Mouse (Mus musculus) hindbrain, embryonic 15.5 days (tissue): ENCODE results near the gene Pitpnm3. TPM values are rescaled to one million over a fixed set of nuclear protein-coding genes. Genes with fewer than 3 reads are reported as not detected.

Experiments
- ATAC-seq: fragments of 200-750 bp; cut with Nextera tagmentation; 2 replicates; pipeline ENCODE4 v1.8.0; 2017; ENCODE audit warnings: low read depth, moderate number of reproducible peaks, moderate TSS enrichment; ENCODE audit not compliant: low FRiP score
- H3K27ac ChIP-seq: fragments of 300-500 bp; sonication (generic); replicated peaks from 2 replicates; pipeline ENCODE4 v1.5.1; 2015; ENCODE audit warnings: mild to moderate bottlenecking, inconsistent platforms
- H3K27me3 ChIP-seq: fragments of 300-500 bp; sonication (generic); 2 replicates; pipeline ENCODE4 v1.6.1; 2015; ENCODE audit warnings: control low read depth, inconsistent platforms
- H3K36me3 ChIP-seq: fragments of 300-500 bp; sonication (generic); 2 replicates; pipeline ENCODE4 v1.6.1; 2015; ENCODE audit warnings: control low read depth, inconsistent platforms
- H3K4me1 ChIP-seq: fragments of 300-500 bp; sonication (generic); replicated peaks from 2 replicates; pipeline ENCODE4 v1.6.1; 2015; ENCODE audit warnings: control low read depth, inconsistent platforms
- H3K4me2 ChIP-seq: fragments of 300-500 bp; sonication (generic); 2 replicates; pipeline ENCODE4 v1.6.1; 2015; ENCODE audit warnings: moderate library complexity, mild to moderate bottlenecking, inconsistent platforms
- H3K4me3 ChIP-seq: fragments of 300-500 bp; sonication (generic); 2 replicates; pipeline ENCODE4 v1.5.1; 2015; ENCODE audit warnings: mild to moderate bottlenecking, inconsistent platforms
- H3K9ac ChIP-seq: fragments of 300-500 bp; sonication (generic); 2 replicates; pipeline ENCODE4 v1.6.1; 2015; ENCODE audit warnings: inconsistent platforms
- H3K9me3 ChIP-seq: fragments of 300-500 bp; sonication (generic); 2 replicates; pipeline ENCODE4 v1.6.1; 2016; ENCODE audit warnings: control low read depth, inconsistent platforms
- WGBS: fragments of 180-500 bp; shearing (Covaris S2); methylation state at CpG from one replicate; pipeline ENCODE4 v1.1.7; 2015; 5-methylcytosine and 5-hydroxymethylcytosine counted together
- polyA plus RNA-seq: library from polyadenylated mRNA; unstranded; fragments of >200 nt; fragmentation: Nextera tagmentation; extraction: Ambion mirVana; gene quantifications from 2 replicates; pipeline ENCODE4 v1.2.1, GENCODE M21; 2015

Pitpnm3 gene
- polyA plus RNA-seq, 1 experiment from 2014 or later: 5.4 TPM

DNA sequence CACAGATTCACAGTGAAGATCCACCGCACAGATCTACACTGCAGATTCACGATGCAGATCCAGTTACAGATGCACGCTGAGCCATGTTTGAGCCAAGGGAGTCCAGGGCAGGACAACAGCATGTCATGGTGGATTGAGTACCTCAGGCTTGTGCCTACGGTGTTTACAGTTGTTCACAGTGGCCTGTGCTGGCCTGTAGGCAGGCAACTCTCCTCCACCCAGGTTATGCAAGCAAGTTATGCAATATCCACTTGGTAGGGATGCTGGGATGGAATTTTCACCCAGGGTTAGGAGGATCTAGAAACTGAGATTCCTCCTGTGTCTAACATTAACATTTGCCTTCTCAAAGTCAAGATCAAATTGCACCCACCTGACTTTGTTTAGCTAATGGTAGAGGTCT lies 53.0 kb downstream of the Pitpnm3 start:
- no peak overlapping the region for H3K27ac ChIP-seq
- no peak for ATAC-seq
- no peak overlapping the region for H3K9ac ChIP-seq
- H3K4me2 ChIP-seq: no peak overlapping the region
- no peak overlapping the region for H3K4me3 ChIP-seq
- 92% methylated on average over 4 of the region's 4 CpGs for WGBS
- H3K9me3 ChIP-seq: no peaks in the 10 kb centered on the region
- H3K36me3 ChIP-seq: no peaks in the 10 kb centered on the region
- H3K4me1 ChIP-seq: peaks cover 22% of the 10 kb centered on the region
- no peaks in the 10 kb centered on the region for H3K27me3 ChIP-seq

GRCm38 (mm10) chr11:72080461-72080860 lies 55.1 kb downstream of the Pitpnm3 start:
- Histone ChIP-seq H3K4me1 (peaks cover 3% of the 10 kb centered on the region; the same call in 1 of the 2 replicates), H3K27me3 (no peaks in the 10 kb centered on the region), H3K4me3 (no peak overlapping the region), H3K9me3 (no peaks in the 10 kb centered on the region), H3K4me2 (no peak overlapping the region), H3K36me3 (no peaks in the 10 kb centered on the region), H3K9ac (no peak overlapping the region), H3K27ac (no peak overlapping the region)
- ATAC-seq: no peak; the same call in 1 of the 2 replicates
- 61% methylated on average over 6 of the region's 6 CpGs for WGBS

GRCm38 (mm10) chr11:72078647-72079046 lies 56.9 kb downstream of the Pitpnm3 start:
- H3K9ac ChIP-seq: no peak overlapping the region
- H3K4me2 ChIP-seq: no peak overlapping the region
- peaks cover 3% of the 10 kb centered on the region; the same call in 1 of the 2 replicates for H3K4me1 ChIP-seq
- no peak overlapping the region for H3K4me3 ChIP-seq
- H3K27ac ChIP-seq: no peak overlapping the region
- no peak for ATAC-seq
- WGBS: 36% methylated on average over 4 of the region's 4 CpGs
- H3K9me3 ChIP-seq: no peaks in the 10 kb centered on the region
- H3K36me3 ChIP-seq: no peaks in the 10 kb centered on the region
- H3K27me3 ChIP-seq: no peaks in the 10 kb centered on the region

- peaks cover 3% of the 10 kb centered on the region; the same call in 1 of the 2 replicates for H3K4me1 ChIP-seq
- 38% methylated on average over 3 of the region's 3 CpGs for WGBS
- no peak overlapping the region for H3K4me3 ChIP-seq
- H3K27me3 ChIP-seq: no peaks in the 10 kb centered on the region
- no peak for ATAC-seq
- H3K36me3 ChIP-seq: no peaks in the 10 kb centered on the region
- H3K4me2 ChIP-seq: no peak overlapping the region
- H3K9me3 ChIP-seq: no peaks in the 10 kb centered on the region
- no peak overlapping the region for H3K9ac ChIP-seq
- no peak overlapping the region for H3K27ac ChIP-seq
Observed at GRCm38 (mm10) chr11:72078056-72078455, 57.5 kb downstream of the Pitpnm3 start.

DNA sequence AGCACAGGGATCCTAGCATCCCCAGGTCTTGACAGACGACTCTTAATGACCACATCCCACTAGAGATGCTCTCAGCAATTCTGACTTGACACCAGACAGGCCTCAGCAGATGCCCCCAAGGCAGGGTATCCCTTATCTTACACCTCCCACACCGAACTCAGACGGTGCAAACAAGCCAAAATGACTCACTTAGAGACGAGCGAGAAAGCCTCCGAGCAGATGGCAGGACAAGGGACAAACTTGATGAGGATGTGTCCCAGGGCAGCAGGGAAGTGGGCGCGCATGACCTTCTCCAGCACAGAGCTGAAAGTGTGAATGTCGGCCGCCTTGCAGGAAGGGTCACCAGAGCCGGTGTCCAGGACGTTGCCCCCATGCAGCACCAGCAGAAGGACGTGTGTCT lies 61.3 kb downstream of the Pitpnm3 start:
- H3K4me1 ChIP-seq: peaks cover 11% of the 10 kb centered on the region
- H3K27me3 ChIP-seq: no peaks in the 10 kb centered on the region
- no peak for ATAC-seq
- H3K9ac ChIP-seq: no peak overlapping the region
- H3K4me3 ChIP-seq: no peak overlapping the region
- H3K4me2 ChIP-seq: no peak overlapping the region
- H3K36me3 ChIP-seq: no peaks in the 10 kb centered on the region
- no peak overlapping the region for H3K27ac ChIP-seq
- H3K9me3 ChIP-seq: no peaks in the 10 kb centered on the region
- 82% methylated on average over 13 of the region's 13 CpGs for WGBS

GRCm38 (mm10) chr11:72072331-72072905 lies 63.2 kb downstream of the Pitpnm3 start:
- ATAC-seq: peak; percentile 23; the same call in 1 of the 2 replicates
- no peak overlapping the region for H3K4me3 ChIP-seq
- H3K9ac ChIP-seq: no peak overlapping the region
- no peaks in the 10 kb centered on the region for H3K9me3 ChIP-seq
- H3K4me1 ChIP-seq: peaks cover 18% of the 10 kb centered on the region
- H3K27me3 ChIP-seq: no peaks in the 10 kb centered on the region
- H3K36me3 ChIP-seq: no peaks in the 10 kb centered on the region
- 45% methylated on average over 6 of the region's 6 CpGs for WGBS
- H3K27ac ChIP-seq: 0 out of 2 replicates have a peak overlapping the region, but pooled peaks have one; percentile 30
- H3K4me2 ChIP-seq: no peak overlapping the region

- 81% methylated on average over 9 of the region's 9 CpGs for WGBS
Observed at GRCm38 (mm10) chr11:72070733-72071132, 64.8 kb downstream of the Pitpnm3 start.

DNA sequence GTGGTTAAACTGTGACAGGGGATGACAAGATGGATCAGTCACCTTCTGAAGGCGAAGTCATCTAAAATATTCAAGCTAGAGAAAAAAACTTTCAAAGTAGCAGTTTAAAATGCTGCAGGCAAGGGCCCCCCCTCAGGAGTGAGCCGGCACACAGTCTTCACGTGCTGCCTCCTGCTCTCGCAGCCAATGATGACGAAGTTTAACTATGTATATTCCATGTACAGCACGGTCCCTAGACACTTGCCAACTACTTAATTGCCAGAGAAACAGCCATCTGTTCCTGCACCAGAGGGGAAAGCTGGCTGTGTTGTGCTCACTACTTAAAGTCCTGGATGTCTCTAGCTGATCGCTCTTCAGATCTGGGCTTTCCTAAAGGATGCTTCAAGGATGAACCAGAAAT lies 67.6 kb downstream of the Pitpnm3 start:
- 37% methylated on average over 7 of the region's 7 CpGs for WGBS
- no peak overlapping the region for H3K4me2 ChIP-seq
- H3K27me3 ChIP-seq: no peaks in the 10 kb centered on the region
- peaks cover 24% of the 10 kb centered on the region for H3K4me1 ChIP-seq
- peaks cover 14% of the 10 kb centered on the region for H3K9me3 ChIP-seq
- 0 out of 2 replicates have a peak, but pooled peaks cover 6% of the 10 kb centered on the region for H3K36me3 ChIP-seq
- H3K27ac ChIP-seq: 0 out of 2 replicates have a peak overlapping the region, but pooled peaks have one; percentile 23
- no peak overlapping the region for H3K9ac ChIP-seq
- no peak overlapping the region for H3K4me3 ChIP-seq
- ATAC-seq: peak; percentile 75; the same call in 1 of the 2 replicates

More at GRCm38 (mm10) chr11:72070733-72071132, 64.8 kb downstream of the Pitpnm3 start:
- H3K9ac ChIP-seq: no peak overlapping the region
- H3K27ac ChIP-seq: no peak overlapping the region
- H3K4me2 ChIP-seq: no peak overlapping the region
- no peaks in the 10 kb centered on the region for H3K9me3 ChIP-seq
- no peaks in the 10 kb centered on the region for H3K36me3 ChIP-seq
- H3K4me3 ChIP-seq: no peak overlapping the region
- H3K27me3 ChIP-seq: no peaks in the 10 kb centered on the region
- H3K4me1 ChIP-seq: peaks cover 24% of the 10 kb centered on the region
- no peak for ATAC-seq

GRCm38 (mm10) chr11:72067326-72067725 lies 68.3 kb downstream of the Pitpnm3 start:
- Histone ChIP-seq H3K9ac (no peak overlapping the region), H3K4me3 (no peak overlapping the region), H3K27ac (0 out of 2 replicates have a peak overlapping the region, but pooled peaks have one; percentile 23), H3K9me3 (peaks cover 14% of the 10 kb centered on the region), H3K4me1 (peaks cover 20% of the 10 kb centered on the region), H3K4me2 (no peak overlapping the region), H3K27me3 (no peaks in the 10 kb centered on the region), H3K36me3 (0 out of 2 replicates have a peak, but pooled peaks cover 6% of the 10 kb centered on the region)
- ATAC-seq: no peak
- 64% methylated on average over 5 of the region's 5 CpGs for WGBS

GRCm38 (mm10) chr11:72066330-72066729 lies 69.2 kb downstream of the Pitpnm3 start:
- Histone ChIP-seq H3K27me3 (no peaks in the 10 kb centered on the region), H3K4me1 (peaks cover 15% of the 10 kb centered on the region), H3K9ac (no peak overlapping the region), H3K36me3 (0 out of 2 replicates have a peak, but pooled peaks cover 6% of the 10 kb centered on the region), H3K4me2 (no peak overlapping the region), H3K4me3 (no peak overlapping the region), H3K9me3 (peaks cover 14% of the 10 kb centered on the region), H3K27ac (no peak overlapping the region)
- no peak for ATAC-seq
- 52% methylated on average over 6 of the region's 6 CpGs for WGBS

GRCm38 (mm10) chr11:72065103-72065502 lies 70.5 kb downstream of the Pitpnm3 start:
- H3K27ac ChIP-seq: no peak overlapping the region
- 0 out of 2 replicates have a peak, but pooled peaks cover 6% of the 10 kb centered on the region for H3K36me3 ChIP-seq
- H3K9me3 ChIP-seq: peaks cover 14% of the 10 kb centered on the region
- H3K4me1 ChIP-seq: peaks cover 15% of the 10 kb centered on the region
- H3K27me3 ChIP-seq: no peaks in the 10 kb centered on the region
- H3K4me2 ChIP-seq: no peak overlapping the region
- no peak overlapping the region for H3K4me3 ChIP-seq
- no peak for ATAC-seq
- 60% methylated on average over 8 of the region's 8 CpGs for WGBS
- H3K9ac ChIP-seq: no peak overlapping the region

DNA sequence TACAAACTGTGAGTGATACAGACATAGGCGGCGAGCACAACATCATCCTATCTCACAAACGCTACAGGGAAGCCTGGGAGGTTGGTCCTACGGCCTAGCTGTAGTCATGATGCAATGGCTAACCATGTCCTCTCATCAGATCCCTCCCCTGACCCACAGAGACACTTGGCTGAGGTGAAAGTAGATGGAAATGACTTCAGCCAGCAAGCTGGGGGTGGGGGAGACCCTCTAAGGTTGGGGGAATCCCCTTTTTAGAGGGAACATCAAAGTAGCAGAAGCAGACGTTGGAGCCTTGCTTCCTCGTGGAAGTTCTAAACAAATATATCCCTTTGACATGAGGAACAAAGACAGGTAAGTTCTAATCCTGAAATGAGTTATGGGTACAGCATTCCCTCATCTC lies 71.2 kb downstream of the Pitpnm3 start:
- H3K27ac ChIP-seq: no peak overlapping the region
- H3K9ac ChIP-seq: no peak overlapping the region
- peaks cover 15% of the 10 kb centered on the region for H3K4me1 ChIP-seq
- H3K36me3 ChIP-seq: 0 out of 2 replicates have a peak, but pooled peaks cover 6% of the 10 kb centered on the region
- no peak for ATAC-seq
- H3K9me3 ChIP-seq: peaks cover 14% of the 10 kb centered on the region
- H3K27me3 ChIP-seq: no peaks in the 10 kb centered on the region
- 84% methylated on average over 6 of the region's 6 CpGs for WGBS
- no peak overlapping the region for H3K4me2 ChIP-seq
- H3K4me3 ChIP-seq: no peak overlapping the region
